Mouse (Mus musculus) kidney, postnatal 4 days (tissue): ENCODE results near the gene Psmc6.
A peak's percentile ranks its signal among the peaks of the same experiment; 100 is the strongest.

Experiments used
- DNase-seq, 2 experiments: peaks; one replicate each; pipeline ENCODE4 v3.0.0; 2021; ENCODE audit warnings: mixed read lengths in 2 of 2

Psmc6 gene

DNA sequence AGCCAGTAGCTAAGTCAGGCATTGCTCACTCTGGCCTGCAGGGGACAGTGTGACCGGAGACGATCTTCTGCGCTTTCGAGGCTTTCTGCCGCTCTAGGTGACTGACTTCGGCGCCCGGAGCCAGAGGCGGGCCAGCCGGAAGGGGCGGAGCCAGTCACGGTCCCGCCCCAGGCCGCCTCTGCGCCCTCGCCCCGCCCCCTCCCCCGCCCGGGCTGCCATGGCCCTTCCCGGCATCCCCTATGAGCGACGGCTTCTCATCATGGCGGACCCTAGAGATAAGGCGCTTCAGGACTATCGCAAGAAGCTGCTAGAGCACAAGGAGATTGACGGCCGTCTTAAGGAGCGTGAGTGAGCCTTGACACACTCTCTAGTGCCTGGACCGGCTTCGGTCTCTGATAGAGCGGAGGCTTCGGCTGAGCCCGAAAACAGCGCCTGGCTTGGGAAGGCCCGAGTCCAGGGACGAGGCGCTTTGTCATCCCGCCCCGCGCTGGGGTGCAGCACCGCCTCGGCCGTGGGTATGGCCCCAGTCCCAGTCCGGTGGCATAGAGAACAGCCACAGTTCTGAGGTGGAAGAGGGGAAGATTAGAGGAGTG is at the start of gene Psmc6:
Gene Psmc6, plus strand, starts transcription at position 200 of the 593 bp plus-strand sequence.
- peak; percentile 91 to 96 for DNase-seq

DNA sequence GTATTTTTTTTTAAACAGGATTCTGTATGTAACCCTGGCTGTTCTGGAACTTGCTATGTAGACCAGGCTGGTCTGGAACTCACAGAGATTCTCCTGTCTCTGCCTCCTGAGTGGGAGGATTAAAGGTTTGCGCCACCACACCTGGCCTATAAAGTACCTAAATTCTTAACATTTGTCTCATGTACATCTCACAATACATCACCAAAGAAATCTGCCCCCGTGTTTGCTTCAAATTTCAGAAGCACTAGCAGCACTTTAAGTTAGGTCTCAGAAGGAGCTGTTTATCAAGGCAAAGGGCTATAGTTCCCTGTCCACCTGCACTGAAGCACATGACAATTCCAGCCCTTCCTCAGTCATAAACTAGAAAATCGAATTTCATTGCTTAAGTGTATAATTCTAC is 47.5 kb upstream of the Psmc6 start:
- no peak for DNase-seq

- no peak for DNase-seq
Measured at GRCm38 (mm10) chr14:45291608-45292007, 38.0 kb upstream of the Psmc6 start.

GRCm38 (mm10) chr14:45303939-45304338 is 25.6 kb upstream of the Psmc6 start:
- no peak for DNase-seq

- no peak for DNase-seq
Measured at GRCm38 (mm10) chr14:45304389-45304788, 25.2 kb upstream of the Psmc6 start.

DNA sequence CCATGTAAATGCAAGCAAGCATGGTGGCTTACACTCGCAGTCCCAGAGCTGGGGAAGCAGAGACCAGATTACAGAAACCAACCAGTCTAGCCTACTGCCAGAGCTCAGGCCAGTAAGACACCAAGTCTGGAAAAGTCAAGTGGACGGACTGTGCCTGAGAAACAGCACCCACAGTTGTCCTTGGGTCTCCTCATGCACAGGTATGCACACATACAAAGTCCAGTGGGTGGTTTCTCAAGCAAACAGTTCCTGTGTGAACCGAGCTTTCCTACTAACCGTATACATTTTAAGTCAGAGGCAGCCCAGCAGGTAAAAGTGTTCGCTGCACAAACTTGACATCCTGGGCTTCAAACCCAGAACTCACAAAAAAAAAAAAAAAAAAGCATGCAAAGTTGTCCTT is 23.7 kb upstream of the Psmc6 start:
- DNase-seq = no peak

DNA sequence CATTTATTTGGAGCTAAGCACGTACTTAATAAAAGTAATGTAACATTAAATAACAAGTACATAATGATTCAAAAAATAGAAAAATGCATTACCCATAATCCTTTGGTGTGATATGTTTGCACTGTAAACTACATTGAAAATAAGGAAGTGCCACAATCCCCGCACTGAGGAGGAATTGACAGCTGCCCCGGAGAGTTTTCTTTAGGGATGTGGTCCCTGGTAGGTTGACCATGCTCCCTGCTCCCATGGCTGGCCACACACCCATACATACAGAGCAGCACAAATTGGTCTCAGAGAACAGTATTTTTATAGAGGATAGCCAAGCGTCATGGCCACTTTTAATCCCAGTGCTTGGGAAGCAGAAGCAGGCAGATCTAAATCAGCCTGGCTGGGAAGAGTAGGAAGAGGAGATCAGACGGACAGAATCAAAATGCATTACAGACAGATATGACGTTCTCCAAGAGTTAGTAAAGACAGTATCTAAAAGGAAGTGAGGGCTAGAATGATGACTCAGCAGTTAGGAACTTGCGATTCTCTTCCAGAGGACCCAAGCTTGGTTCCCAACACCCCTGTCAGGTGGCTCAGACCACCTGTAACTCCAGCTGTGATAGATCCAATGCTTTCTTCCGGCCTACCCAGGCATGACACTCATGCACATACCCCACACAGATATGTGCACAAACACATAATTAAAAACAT is 21.8 kb upstream of the Psmc6 start:
- DNase-seq = no peak

- DNase-seq = peak; percentile 27 to 36
Measured at GRCm38 (mm10) chr14:45309646-45310045, 19.9 kb upstream of the Psmc6 start.

- DNase-seq = no peak
Measured at GRCm38 (mm10) chr14:45310101-45310500, 19.5 kb upstream of the Psmc6 start.

DNA sequence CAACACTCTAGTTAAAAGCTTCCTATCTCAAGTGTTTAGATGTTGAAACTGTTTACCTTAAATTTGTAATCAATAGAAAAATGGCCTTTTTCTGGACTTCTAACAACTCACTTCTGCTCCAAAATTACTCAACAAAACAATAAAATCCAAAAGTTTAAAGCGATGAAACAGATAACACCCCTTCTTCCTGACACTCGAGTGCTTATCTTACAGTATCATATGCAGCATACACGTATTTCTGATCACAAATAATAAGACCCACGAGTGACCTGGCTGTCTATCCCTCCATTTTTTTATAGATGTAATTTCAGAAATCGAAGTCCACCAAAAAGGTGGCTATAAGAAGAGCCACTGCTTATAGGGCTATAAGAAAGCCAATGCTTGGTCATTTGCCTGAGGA is 12.7 kb upstream of the Psmc6 start:
- no peak for DNase-seq

GRCm38 (mm10) chr14:45317921-45318411 is 11.6 kb upstream of the Psmc6 start:
- no peak for DNase-seq

DNA sequence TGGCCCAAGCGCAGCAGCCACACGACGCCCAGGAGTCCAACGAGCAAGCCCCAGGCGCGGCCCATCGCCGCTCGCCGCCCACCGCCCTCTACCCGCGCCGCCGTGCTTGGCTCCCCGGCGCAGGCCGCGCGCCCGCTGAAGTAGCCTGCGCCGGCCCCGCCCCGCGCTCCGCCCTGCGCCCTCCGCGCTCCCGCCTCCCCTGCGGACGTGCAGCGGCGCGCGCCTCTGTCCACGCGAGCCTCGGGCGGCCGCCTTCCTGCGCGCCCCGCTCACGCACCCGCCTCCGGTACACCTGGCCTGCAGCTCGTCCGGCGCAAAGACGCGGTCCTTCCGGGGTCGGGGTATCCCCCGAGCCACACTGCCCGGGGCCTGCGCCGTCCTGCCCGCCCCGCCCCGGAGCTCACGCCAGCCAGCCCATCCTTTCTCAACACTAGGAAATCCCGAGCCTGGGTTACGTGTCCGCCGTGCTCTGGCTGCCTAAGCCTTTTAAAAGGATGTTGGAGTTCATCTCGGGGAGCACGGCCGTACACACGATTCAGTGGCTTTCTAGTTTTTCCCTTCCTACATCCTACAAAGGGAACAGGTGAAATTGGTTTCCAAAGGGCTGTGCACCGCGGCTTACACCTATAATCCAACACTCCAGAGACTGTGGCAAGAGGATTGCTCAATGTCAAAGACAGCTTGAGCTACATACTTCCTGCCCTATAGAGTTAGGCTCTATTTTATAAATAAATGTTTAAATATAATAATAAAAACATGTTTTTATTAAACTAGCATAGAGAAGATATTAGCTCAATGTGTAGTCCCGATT is 11.0 kb upstream of the Psmc6 start, which contains the start of gene Ero1l:
Gene Ero1l, minus strand, starts transcription at position 346 of the 811 bp plus-strand sequence.
- DNase-seq = peak; percentile 85 to 92

GRCm38 (mm10) chr14:45319237-45319610 is 10.4 kb upstream of the Psmc6 start:
- no peak for DNase-seq

GRCm38 (mm10) chr14:45320111-45320510 is 9.5 kb upstream of the Psmc6 start:
- no peak for DNase-seq

GRCm38 (mm10) chr14:45321067-45321466 is 8.5 kb upstream of the Psmc6 start:
- DNase-seq = no peak

DNA sequence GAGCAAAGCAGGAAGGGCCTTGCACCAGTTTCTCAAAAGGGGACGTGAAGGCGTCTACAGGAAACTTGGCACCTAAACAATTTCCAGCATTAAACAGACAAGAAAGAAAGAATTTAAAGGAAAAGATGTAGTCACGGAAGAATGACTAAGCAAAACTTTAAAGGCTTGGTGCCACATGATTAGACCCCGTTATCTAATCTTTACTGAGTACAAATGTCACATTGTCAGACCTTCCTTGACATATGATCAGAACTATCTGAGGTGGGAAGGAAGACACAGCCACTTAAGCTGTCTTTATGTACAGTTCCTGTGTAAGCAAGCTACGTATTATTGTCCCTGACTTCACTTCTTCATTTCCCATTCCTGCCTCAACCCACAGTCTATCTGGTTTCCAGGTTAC is 8.0 kb upstream of the Psmc6 start:
- DNase-seq = no peak

DNA sequence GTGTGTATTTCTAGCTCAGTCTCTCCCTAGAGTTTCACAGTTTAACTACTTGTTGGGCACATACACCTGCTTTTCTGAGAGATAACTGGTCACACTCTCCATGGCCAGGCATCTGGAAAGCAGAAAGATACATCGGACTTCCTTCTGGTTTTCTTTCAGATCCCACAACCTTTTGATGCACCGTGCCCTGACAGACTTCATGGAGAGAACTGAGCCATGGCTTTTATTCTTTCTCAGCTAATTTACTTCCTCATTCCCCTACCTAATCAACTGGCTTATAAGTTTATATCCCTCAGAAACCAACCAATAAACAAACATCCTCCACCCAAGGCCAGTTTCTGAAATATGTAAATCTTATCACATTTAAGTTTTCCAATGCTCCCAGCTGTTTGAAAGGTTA is 7.1 kb upstream of the Psmc6 start:
- no peak for DNase-seq

DNA sequence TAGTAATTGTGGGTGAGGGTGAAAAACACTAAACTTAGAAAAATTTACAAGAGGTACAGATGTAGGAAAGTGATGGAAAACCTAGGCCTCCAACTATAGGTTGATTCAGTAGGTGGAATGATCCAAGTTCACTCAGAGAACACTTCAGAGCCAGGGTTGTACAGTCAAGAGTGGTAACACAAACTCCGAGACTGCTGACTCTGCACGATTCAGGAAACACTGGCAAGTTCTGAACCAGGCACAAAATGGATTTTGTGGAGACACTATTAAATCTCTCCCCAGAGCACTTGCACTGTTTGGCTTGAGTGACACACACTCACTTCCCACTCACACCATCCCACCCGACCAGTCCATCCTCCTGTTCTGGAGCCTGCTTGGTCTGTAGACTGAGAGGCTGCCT is 6.3 kb upstream of the Psmc6 start:
- no peak for DNase-seq

DNA sequence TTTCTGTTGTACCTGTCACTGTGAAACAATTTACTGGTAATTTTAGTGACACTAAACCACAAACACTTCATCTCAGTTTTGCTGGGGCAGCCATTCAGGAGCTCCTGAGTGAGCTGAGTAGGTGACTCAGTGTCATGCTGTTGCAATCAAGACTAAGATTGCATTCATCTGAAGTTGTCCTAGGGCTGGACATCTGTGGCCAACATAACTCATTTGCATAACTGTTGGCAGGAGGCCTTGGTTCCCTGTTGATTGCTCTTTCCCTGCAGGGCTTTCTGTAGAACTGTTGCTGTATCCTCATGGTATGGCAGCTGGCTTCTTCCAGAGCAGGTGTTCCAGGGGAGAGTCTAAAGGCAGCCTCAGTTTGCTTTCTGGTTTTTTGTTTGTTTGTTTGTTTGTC is 4.1 kb upstream of the Psmc6 start:
- DNase-seq = no peak

GRCm38 (mm10) chr14:45328072-45328713 is 1.4 kb upstream of the Psmc6 start:
- DNase-seq = no peak

DNA sequence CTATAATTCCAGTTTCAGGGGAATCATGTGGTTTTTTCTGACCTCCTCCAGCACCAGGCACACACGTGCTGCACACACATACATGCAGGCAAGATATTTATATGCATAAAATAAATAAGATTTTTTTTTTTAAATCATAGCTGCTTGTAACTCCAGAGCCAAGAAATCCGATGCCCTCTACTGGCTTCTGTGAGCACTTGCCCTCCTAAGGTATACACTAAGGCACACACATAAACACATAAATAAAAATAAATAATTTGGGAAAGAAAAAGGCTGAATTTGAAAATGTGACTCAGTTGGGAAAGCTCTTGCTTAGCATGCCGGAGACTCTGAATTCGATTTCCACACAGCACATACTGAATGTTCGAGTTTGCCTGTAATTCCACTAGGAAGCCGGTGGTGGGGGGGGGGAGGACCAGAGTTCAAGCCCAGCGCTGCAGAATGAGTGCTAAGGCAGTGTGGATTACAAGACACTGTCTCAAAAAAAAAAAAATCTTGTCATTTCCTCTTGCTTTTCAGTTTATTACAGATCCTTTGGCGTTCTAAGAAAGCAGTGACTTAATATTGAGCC is 485 bp upstream of the Psmc6 start:
- DNase-seq = no peak

DNA sequence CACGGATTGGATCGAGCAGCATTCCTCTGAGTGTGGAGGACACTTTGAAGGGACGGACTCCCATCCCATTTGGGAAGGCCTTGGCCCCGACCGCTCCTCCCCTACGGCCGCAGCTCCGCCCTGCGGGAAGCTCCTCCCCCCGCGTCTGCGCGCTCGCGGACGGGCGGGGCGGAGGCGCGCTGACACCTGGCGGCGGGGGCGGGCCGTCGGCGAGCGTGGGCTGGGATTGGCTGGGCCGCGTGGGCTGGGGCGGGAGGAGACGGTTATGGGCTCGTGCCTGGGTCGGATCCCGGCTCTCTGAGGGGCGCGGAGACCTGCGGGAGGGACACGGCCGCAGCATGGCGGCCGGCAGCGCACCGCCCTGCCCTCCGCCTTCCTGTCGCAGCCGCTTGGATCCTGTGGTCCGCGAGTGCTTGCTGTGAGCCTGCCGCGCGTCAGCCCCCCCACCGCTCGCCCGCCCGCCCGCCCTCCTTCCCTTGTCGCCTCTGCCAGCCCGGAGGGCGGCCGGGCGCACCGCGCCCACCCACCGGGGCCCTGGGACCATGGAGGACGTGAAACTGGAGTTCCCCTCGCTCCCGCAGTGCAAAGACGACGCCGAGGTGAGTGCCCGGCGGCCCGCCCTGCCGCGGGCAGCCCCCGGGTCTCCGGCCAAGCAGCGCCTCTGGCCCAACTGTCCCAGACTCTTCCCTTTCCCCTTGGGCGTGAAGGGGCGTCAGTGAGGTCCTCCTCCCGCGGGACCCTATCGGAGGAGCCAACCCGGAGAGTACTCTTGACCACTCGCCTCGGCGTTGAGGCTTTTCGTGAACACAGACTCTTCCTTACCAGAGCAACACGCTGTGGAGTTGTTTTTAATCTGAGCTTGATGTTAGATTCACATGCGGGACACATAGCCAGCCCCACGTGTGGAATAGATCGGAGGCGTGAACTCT is 21.6 kb downstream of the Psmc6 start, which contains the start of gene Styx:
Gene Styx, plus strand, starts transcription at position 163 of the 929 bp plus-strand sequence.
- peak; percentile 97 to 98 for DNase-seq
